Mouse (Mus musculus) CD4-positive, CD25-positive, alpha-beta regulatory T cell, adult 2 months (primary cell): ENCODE data around the gene Tomm7.
"Not testable (repeated sequence)": the region's sequence is repeated elsewhere in the genome, so short reads cannot be mapped to it uniquely, and the experiment has no call there.

Experiments
- DNase-seq: peaks from one replicate; pipeline ENCODE4 v3.0.0-alpha.2; 2012; ENCODE audit warnings: low read depth, low spot score

Tomm7 gene

DNA sequence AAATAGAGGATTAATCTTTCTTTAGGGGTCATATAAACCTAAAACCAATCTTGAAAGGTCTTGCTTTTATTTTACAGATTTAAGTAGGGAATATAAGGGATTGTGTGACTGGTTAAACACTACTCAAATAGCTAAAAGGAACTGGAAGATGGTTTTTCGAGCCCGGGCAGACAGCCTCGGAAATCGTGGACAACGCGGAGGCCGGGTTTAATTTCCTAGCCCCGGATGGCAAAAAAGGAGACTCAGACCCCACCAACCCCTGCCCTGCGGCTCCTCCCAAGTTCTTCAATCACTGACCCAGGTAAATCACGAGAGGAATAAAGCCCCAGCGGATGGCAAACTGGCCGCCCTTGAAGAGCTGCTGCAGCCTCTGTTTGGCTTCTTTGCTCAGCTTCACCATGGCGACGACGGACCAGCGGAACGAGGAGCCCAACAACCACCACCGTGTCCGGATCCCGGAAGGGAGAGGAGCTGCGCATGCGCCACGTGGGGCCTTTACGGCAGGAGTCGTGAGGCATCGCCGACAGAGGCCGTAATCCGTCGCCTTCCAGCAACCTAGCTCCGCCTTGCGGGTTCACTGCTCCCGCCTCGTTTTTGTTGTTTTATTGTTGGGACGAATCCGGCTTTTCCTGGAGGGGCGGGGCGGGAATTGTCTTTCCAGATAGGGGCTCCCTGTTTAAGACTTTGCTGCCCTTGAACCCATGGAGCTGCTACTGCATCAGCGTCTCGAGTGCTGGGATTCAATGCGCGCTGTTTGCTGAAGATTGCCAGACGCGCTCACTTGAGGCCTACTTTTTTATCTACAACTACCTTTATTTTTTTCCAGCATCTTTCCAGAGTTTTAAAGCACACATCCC, at the start of gene Tomm7:
TSS of gene Tomm7 (minus strand) at position 488 of the 857 bp plus-strand sequence.
- peak; percentile 97 for DNase-seq

DNA sequence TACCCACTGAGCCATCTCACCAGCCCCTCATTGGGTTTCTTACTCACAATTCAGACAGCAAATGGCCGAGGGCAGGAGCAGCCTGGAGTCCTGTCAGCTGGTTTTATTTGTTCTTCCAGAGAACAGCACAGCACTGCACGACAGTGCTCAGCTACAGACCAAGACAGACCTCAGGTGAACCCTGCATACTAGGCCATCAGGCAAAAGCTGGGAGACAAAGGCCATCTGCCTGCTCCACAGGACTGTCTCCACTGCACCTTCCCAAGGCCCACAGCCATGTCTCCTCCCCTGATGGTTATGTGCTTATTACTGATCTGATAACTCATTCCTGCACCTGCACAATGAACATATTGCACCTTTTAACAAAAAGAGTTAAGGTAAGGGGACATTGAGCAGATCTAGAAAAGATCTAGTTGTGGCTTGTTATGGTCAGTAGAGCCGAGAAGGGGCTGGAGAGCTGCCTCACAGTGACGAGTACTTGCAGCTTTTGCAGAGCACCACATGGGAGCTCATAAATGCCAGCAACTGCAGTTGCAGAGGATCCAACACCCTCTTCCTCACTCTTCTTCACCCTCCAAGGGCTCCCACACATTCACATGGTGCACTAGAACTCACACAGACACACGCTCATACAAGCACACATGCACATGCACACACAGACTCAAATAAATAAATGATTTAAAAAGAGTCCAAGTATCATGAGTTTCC, 49.3 kb upstream of the Tomm7 start:
- DNase-seq: no peak

DNA sequence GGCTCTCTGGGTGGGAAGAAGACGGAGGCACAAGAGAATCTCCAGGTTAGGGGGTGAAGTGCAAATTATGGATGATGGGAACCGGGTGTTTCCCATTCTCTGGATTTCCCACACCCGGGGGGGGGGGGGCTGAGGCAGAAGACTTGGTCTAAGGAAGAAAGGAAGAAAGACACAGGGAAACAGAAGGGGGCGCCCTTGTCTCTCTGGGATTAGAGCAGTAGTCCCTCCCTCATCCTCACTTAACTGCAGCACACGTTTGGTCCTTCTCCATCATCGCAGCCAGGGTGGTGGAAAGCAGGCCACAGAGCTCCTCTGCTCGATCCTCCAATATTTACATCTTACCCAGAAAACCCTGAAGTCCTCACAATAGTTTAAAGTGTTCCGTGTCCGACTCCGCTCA, 46.8 kb upstream of the Tomm7 start:
- DNase-seq: peak; percentile 60

DNA sequence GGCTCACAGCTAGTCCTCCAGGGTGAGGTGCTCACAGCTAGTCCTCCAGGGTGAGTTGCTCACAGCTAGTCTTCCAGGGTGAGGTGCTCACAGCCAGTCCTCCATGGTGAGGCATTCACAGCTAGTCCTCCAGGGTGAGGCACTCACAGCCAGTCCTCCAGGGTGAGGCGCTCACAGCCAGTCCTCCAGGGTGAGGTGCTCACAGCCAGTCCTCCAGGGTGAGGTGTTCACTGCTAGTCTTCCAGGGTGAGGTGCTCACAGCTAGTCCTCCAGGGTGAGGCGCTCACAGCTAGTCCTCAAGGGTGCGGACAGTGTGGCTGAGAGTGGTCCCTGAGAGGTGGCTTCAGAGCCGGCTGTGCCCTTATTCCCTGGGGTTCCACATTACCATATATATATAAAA, 45.5 kb upstream of the Tomm7 start:
- no peak for DNase-seq

DNA sequence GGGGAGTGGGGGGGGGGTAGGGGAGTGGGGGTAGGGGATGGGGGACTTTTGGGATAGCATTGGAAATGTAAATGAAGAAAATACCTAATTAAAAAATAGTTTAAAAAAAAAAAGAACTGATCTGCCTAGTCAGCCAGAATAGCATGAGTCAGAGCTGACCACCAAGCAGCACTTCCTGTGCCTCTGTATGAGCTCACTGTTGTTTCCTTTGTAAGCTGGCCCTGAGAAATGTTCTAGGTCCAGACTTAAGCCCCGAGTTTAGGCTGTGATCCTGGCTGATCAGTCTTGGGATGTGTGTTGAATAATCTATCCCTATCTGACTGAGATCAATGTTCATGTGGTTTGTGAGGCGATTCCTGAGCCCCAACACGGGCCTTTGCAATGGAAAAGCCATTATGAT, 43.1 kb upstream of the Tomm7 start:
- DNase-seq: no peak

DNA sequence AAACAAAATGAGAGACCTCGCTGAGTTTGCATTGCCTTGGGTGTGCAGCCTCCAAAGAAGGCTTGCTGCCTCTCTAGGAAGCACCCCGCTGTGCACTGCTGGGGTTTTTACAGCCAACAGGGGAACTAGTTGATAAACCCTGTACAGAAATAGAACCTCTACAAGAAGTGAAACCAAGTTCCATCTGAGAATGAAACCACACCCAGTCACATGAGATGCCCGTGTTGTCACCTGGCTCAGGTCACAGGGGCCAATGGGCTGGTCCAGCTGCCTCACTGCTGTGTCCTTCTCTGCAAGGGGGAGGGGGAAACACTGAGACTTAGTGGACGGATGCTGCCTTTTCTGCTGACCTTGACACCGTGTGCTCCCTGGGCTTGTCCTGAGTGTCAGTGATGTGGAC, 30.5 kb upstream of the Tomm7 start:
- peak; percentile 47 for DNase-seq

DNA sequence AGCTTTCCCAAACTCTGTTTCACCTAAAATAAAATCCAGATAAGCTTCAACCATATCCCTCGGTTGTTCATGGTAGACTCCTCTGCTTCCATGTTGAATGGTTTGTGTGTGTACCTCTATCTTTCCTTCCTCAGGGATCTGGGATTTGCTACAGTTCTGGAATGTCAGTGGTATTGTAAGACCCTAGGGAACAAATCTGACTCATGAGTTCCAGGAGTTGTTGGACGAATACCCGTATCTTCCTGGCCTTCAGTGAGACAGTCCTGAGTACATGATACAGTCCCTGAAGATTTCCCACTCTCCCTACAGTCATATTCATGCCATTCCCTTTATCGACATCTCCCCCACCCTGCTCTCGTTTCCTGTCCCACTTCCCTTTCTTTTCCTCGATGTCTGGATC, 28.6 kb upstream of the Tomm7 start:
- DNase-seq: no peak

DNA sequence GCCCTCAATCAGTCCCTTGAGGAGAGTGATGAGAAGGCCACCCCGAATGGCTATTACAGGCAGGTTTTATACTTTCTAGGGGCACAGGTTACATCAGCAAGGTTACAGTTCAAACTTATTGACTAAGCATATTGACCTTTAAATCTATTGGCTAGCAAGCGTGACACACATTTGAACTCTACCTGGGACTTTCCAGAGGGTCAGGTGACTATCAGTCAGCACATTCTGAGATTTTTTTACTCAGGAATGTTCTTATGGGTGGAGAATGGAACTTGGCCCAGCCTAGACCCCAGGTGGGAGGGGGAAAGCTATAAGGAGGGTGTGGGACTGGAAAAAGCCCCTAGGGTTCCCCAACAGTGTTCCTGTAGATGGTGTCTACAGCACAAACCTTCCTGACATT, 27.4 kb upstream of the Tomm7 start:
- DNase-seq: not testable (repeated sequence)

DNA sequence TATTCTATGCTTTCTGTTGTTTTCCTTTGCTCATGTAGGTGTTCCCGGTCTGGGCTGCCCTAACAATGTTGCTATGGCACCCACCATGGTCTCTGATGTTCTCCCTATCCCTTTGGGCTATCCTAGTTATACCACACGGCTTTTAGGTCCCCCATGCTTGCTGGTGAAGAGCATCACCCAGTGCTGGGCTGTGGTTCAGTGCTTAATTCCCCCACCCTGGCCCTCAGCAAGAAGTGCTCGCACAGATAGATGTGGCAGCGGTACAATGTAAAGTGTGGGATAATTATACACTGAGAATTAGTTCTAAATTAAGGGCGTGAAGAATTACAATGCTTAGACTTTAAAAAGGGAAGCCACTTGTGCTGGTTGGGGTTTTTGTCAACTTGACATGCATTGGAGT, 22.0 kb upstream of the Tomm7 start:
- DNase-seq: no peak

DNA sequence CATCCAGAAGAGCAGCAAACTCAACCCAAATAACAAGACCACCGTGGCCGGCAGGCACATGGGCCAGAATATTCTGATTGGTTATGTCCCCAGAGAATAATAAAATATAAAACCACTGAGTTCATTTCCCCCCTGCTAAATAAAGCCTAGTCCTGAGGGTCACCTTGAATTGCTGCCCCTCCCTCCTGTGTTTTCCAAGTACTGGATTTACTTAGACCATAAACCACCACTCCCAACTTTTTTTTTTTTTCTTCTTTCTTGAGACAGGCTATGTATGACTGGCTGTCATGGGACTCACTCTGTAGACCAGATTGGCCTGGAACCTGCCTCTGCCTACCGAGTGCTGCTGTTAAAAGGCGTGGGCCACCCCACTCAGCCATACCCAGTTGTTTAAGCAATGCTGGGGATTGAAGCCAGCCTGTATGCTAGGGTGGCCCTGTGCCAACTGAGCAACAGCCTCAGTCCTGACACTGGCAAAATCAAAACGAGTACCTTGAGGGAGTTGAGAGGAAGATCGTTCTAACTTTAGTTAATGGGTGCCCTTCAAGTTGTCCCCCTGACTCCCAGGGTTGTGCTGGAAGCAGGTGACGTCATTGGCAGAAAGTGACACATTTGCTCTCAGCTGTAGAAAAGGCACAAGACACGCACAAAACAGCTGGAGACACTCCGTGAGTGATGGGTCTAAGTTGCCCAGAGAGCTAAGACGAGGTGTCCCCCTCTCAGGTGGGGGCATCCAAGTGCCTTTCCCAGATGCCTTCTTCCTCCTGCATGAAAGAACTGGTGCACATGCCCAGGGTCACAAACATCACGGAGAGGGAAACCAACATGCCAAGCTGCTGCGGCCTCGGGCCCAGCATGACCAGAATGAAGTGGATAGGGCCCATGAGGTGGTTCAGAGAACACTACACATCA, 20.3 kb upstream of the Tomm7 start:
- no peak for DNase-seq

DNA sequence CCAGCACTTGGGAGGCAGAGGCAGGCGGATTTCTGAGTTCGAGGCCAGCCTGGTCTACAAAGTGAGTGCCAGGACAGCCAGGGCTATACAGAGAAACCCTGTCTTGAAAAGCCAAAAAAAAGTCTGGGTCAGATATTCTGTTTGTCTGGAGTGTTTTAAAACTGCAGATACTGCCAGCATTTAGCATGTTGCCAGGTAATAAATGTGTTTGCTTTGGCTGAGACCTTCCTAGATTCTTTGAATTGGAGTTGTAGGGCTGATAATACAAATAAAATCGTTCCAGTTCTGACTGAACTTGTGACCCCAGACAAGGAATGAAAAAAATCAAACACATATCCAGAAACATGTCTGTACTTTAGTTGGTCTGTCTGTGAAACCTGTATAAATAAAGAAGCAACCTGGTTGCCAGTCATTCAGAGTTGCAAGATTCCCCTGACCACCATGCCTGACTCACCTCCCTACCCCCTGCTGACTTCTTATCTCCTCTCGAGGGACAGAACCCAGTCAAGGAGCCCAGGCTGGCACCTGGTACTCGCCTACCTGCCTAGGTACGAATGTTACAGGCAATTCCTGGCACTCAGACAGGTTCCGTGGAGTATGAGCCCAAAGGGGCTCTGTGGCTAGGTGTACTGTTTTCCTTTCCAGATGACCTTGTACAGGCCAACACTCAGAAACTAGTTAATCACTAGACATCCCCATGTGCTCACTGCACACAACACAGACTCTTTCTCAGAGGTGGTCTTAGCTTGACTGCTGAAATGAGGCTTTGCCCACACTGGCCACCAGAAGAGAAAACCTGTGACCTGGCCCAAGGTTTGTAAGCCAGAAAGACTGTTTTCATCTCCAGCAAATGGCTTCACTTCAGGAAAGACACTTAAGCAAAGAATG, 19.4 kb upstream of the Tomm7 start:
- DNase-seq: no peak

DNA sequence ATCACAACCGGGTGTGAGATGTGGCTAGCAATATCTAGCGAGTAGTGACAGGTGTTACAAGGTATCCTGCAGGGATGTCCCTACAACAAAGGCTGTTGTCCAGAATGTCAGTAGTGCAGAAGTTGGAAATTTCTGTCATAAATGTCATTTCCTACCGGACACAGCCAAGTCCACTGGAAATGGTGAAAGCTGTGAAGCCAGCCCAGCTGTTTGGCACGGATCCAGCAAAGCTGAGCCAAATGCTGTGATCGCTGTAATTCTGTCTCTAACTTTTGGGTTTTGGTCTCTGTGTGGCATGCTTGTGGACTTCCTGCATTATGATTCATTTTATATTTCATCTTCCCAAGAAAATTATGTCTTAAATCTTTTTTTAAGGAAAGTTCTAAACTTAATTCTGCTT, 18.3 kb upstream of the Tomm7 start:
- no peak for DNase-seq

DNA sequence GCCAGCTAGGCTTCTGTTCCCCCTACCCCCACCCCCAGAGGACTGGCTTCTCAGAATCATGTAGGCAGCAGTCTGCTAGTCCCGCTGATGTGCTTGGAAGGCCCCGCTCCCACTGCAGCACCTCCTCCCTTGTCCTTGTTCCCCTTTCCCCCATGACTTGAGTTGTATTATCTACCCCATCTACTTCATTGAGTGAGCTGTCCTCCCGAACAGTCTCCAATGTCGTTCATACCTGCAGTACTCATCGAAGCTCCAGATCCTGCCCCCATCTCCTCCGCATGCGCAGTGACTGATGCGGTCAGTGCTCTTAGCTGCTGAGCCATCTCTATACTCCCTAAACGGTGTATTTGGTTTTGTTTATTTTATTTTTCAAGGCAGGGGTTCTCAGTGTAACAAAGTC, 17.8 kb upstream of the Tomm7 start:
- DNase-seq: no peak

DNA sequence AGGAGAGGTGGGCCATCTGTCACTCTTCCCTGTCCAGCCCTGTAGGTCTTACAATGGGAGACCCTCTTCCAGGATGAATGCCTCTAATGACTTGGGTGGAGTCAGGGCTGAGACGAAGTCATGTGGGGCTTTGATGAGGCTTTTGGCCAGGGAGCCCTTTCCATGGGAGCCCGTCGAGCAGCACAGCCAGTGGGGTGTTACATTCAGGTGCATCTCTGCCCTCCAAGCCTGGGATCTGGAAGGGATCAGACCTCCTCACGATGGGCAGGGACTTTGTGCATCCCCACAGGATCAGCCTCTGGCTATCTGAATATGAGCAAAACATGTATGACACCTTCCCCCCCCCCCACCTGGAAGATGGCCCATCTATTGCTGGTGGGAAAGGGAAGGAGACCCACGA, 15.9 kb upstream of the Tomm7 start:
- DNase-seq: no peak

DNA sequence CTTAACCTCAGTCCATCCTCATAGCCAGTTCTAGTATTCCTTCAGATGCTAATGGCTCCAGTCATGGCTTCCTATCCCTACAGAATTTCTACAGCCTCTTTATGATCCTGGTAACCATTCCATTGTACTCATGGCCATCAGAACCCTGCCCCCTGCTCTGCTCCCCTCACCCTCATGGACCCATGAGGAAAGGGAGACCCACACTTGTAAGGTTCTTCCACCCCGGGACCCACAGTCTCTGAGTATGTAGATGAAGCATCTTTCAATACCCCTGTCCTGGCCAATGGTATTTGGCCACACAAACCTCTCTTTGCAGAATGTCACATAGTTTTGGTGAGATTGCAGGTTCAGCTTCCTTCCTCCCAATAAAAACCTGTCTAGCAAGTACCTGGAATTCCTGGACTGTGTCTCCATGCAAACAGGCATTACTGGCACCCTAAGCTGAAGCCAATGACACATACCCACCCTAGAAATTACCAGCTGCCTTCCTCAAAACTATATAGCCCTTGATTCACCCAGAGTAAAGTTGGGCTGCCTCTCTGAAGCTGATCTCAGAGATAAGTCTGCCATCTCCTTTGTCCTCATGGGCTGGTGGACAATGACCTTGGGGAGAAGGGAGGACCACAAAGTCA, 15.2 kb upstream of the Tomm7 start:
- no peak for DNase-seq

DNA sequence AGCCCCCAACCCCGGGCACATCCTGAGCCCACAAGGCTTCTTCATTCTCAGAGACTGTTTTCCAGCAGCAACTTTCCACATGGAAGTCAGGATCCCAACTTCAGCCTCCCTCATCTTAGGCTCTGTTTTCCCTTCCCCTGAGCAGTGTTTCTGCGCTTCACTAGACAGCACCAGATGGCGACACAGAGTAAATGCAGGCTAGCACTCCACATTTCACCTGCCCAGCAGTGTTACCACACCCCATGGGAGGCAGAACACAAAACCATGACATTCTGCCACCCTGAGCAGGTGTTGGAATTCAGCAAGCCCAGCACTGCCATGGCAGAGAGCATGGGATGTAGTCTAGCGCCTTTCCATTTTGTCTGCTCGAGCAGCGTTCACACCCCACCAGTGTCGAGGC, 14.7 kb upstream of the Tomm7 start:
- DNase-seq: no peak

DNA sequence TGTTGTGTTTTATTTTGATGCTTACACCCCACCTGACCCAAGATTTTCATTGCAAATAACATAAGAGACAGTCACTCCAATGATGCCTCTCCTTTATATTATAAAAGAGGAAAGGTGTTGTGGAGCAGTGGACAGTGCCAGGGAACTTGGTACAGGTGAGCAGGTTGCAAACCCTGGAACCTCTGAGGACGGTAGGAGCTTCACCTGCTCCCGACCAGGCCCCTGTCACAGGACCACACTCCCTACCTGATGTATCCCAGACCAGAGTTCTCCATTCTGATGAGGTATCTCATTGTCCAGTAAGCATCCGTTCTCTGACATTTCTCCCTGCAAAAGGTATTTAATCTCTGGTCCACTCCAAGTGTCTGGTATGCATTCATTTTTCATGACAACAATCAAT, 14.0 kb upstream of the Tomm7 start:
- DNase-seq: no peak

DNA sequence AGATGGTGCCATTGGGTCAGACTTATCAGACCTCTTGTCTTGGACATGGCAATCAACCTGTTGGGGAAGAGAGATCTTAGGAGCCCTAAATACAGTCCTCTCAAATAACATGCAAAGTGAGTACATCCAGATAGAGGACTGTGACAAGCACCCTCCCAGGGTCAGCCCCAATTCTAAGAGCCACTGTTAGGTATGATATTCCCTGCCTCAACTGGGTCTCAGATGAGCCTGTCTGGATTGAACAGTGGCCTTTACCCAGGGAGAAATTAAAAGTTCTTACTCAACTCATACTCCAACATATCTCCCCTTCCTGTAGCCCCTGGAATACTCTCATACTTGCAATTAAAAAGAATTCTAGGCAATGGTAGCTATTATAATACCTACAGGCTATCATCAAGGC, 13.2 kb upstream of the Tomm7 start:
- DNase-seq: no peak

DNA sequence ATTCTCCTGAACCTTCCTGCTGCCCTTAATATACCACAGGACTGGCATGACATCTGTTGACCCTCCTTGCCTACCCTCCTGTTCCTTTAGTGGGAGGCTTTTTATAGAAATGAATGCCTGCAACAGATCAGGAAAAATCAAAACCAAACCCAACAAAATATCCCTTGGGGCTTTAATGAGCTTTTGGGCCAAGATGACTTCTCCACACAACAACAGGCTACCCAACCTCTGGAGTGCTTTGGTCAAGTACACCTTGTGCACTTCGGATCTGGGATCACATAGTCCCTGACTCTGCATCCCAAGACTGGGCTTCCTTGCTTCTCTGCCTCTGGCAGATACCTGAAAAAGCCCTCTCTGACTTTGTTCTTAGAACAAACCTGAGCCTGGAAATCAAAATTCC, 12.2 kb upstream of the Tomm7 start:
- DNase-seq: no peak

DNA sequence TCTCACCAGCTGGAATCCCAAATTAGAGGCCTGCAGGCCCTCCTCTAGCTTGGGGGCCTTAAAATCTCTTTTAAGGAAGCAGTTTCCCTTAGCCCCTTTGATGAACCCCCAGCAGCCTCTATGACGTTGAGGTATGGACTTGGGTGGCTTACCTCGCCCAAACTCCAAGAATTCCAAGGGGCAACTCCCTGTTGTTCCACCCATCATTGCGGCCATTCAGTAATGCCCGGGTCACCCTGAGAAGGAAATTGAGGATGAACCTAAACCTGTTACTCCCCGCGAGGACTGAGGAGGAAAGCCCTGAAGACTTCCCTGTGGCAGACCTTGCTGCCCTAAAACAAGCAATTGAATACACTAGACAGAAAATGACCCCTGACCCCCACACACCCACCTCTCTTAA, 11.5 kb upstream of the Tomm7 start:
- DNase-seq: no peak

DNA sequence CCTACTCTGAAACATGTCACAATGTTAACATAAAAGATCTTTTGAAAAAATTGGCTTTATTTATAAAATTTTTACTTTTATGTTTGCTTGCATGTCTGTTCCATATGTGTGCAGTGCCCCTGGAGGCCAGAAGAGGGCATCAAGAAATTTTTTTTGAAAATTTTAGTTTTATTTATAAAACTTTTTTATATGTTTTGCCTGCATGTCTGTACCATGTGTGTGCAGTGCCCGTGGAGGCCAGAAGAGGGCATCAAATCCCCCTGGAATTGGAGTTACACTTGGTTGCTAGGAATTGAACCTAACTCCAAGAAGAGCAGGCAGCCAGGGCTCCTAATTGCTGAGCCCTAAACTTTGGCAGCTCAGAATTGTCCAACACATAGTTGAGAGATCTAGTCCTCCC, 9.0 kb upstream of the Tomm7 start:
- DNase-seq: peak; percentile 43
